Mouse (Mus musculus): ENCODE results near the gene Htr6. TPM values are rescaled to one million over a fixed set of nuclear protein-coding genes. Genes with fewer than 3 reads are reported as not detected.

The Htr6 gene
- polyA plus RNA-seq, 1 experiment, result 0.15 TPM

DNA sequence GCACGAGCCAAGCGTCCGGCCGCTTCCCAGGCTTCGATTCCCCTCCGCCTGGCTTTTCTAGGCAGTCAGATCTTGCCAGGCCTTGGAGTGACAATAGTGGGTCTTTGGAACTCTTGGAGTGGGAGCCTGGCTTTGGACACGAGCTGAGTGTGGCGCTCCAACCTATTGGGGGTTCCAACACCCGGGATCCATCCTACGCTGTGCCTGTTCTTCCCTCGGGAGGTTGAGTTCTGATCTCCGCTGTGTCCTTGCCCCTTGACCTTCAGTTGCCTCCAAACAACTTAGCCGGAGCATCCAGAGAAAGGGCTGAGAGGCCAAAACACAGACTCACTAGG, 17.8 kb upstream of the Htr6 start:
- Histone ChIP-seq H3K4me3 (ENCODE audit: control insufficient read depth, low read depth, low read length) (peak overlapping the region; percentile 65; the same call in 1 of the 2 replicates), H3K27ac (ENCODE audit: control insufficient read depth, insufficient read depth, low read depth, low read length) (no peak overlapping the region), H3K36me3 (ENCODE audit: control insufficient read depth, insufficient read depth, low read length) (no peaks in the 10 kb centered on the region), H3K4me1 (ENCODE audit: control insufficient read depth, insufficient read depth, low read length) (peaks cover 11% of the 10 kb centered on the region; the same call in 1 of the 2 replicates), H3K27me3 (ENCODE audit: control insufficient read depth, insufficient read depth, low read length) (no peaks in the 10 kb centered on the region; the same call in 1 of the 2 replicates)
- no peak for TF ChIP-seq POLR2A (IDR thresholded peaks at IDR 0.05; ENCODE audit: control insufficient read depth, low read depth, low read length)
- TF ChIP-seq CTCF (IDR thresholded peaks at IDR 0.05; ENCODE audit: control insufficient read depth, insufficient read depth, insufficient replicate concordance, low read depth, low read length), result no peak

DNA sequence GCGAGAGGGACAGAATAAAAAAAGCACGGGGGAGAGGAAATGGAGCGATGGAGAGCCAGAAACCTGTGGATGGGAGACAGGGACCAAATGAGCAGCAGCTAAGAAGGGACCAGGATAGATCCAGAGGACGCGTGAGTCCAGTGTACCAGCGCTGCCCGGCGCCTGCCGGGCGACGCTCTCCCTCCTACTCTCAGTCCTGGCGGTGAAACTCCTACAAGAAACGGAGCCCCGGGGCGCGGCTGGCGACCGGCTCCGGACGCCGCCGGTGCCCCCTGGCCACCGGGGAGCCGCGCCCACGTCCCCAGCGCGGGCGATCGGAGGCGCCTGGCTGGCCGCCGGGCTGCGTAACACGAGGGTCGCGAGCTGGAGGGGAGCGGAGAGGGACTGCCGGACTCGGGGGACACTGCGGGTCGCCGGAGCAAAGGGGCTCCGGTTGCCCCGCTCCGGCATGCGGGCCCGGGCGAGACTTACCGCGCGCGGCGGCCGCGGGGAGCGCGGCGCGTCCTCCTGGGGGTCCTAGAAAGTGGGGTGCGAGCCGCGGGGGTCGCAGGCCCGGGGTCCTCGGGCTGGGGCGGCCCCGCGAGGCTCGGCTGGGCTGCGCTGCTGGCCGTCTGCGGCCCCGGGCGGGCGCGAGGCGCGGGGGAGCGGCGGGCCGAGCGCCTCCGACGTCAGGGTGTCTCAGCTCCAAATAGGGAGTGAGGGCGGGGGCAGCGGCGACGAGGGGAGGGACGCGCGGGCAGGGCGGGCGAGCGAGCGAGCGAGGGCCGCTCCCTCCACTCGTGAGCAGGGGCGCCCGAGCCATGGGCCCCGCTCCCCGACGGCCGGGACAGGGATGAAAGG, 17.2 kb upstream of the Htr6 start, which contains the start of gene Nbl1:
TSS of gene Nbl1 (minus strand) at position 638 of the 840 bp plus-strand sequence.
- no peak for TF ChIP-seq CTCF (IDR thresholded peaks at IDR 0.05; ENCODE audit: control insufficient read depth, insufficient read depth, insufficient replicate concordance, low read depth, low read length)

DNA sequence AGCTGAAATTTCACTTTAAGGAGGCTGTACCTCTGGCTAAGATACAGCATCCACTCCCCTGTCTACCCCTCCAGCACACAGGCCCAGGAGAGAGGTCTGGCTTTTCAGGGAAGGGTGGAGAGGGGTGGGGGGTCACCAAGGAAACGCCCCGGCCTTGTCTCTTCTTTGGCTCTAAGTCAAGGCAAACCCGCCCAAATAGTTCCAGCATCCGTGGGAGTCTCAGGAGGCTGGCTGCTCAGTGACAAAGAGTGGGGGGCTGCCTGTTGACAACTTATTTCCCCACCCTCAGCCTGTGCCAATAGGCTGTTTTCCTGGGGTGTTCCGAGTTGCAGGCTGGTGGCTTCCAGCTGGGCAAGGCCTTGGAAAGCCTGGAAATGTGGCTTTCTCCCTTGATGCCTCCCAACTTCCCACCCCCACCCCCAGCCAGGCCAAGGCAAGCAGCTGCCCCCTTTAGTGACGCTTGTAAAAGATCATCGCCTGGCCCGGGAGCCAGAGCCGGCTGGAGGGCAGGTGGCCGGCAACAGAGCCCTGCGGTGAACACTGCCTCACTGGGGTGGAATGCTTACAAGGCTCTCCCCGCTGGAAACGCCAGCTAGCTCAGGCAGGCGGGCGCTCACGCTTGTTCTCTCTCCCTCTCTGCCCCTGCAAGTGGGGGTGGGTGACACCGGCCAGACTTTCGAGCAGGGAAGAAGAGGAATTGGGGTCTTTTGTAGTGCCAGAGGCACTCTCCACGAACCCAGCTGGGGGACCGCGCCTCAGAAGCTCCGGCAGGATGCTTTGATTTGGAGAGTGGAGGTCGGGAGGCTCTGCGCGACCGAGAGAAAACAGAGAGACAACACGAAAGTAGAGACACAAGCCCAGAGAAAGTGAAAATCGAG, 16.3 kb upstream of the Htr6 start:
- Histone ChIP-seq H3K4me3 (ENCODE audit: control insufficient read depth, low read depth, low read length) (peak overlapping the region; percentile 65), H3K27me3 (ENCODE audit: control insufficient read depth, insufficient read depth, low read length) (no peaks in the 10 kb centered on the region; the same call in 1 of the 2 replicates), H3K4me1 (ENCODE audit: control insufficient read depth, insufficient read depth, low read length) (peaks cover 11% of the 10 kb centered on the region; the same call in 1 of the 2 replicates), H3K27ac (ENCODE audit: control insufficient read depth, insufficient read depth, low read depth, low read length) (no peak overlapping the region), H3K36me3 (ENCODE audit: control insufficient read depth, insufficient read depth, low read length) (no peaks in the 10 kb centered on the region)
- TF ChIP-seq POLR2A (IDR thresholded peaks at IDR 0.05; ENCODE audit: control insufficient read depth, low read depth, low read length) (no peak), CTCF (IDR thresholded peaks at IDR 0.05; ENCODE audit: control insufficient read depth, insufficient read depth, insufficient replicate concordance, low read depth, low read length) (no peak)

More for the DNA sequence above, 17.2 kb upstream of the Htr6 start, which contains the start of gene Nbl1:
- H3K4me1 ChIP-seq (ENCODE audit: control insufficient read depth, insufficient read depth, low read length), result peaks cover 11% of the 10 kb centered on the region; the same call in 1 of the 2 replicates
- peak within 1 kb of the TSS; percentile 65 for H3K4me3 ChIP-seq (ENCODE audit: control insufficient read depth, low read depth, low read length)
- H3K27ac ChIP-seq (ENCODE audit: control insufficient read depth, insufficient read depth, low read depth, low read length), result no peak within 1 kb of the TSS; the same call in 1 of the 2 replicates
- H3K27me3 ChIP-seq (ENCODE audit: control insufficient read depth, insufficient read depth, low read length), result no peaks in the 10 kb centered on the region; the same call in 1 of the 2 replicates
- no peaks in the 10 kb centered on the region for H3K36me3 ChIP-seq (ENCODE audit: control insufficient read depth, insufficient read depth, low read length)

DNA sequence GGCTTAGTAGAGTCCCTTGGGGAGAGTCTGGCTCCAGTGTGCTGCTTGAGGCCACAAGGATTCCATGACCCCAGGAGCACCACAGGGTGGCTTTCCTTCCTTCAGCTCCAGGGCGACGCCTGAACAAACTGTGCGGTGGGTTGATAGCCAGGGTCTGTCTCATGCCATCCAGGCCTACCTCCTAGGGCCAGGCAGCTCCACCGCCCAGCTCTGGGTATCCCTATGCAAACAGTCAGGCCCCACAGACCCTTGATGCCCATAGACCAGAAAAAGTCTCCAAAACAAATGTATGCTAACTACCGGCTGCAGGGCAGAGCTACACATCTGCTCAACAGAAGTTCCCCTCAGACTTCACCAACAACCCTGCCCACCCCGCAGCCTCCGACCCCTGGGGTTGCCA, 15.7 kb upstream of the Htr6 start:
- Histone ChIP-seq H3K36me3 (ENCODE audit: control insufficient read depth, insufficient read depth, low read length) (no peaks in the 10 kb centered on the region), H3K4me1 (ENCODE audit: control insufficient read depth, insufficient read depth, low read length) (peaks cover 9% of the 10 kb centered on the region; the same call in 1 of the 2 replicates), H3K27me3 (ENCODE audit: control insufficient read depth, insufficient read depth, low read length) (no peaks in the 10 kb centered on the region; the same call in 1 of the 2 replicates), H3K27ac (ENCODE audit: control insufficient read depth, insufficient read depth, low read depth, low read length) (no peak overlapping the region), H3K4me3 (ENCODE audit: control insufficient read depth, low read depth, low read length) (no peak overlapping the region)
- no peak for TF ChIP-seq CTCF (IDR thresholded peaks at IDR 0.05; ENCODE audit: control insufficient read depth, insufficient read depth, insufficient replicate concordance, low read depth, low read length)
- no peak for TF ChIP-seq POLR2A (IDR thresholded peaks at IDR 0.05; ENCODE audit: control insufficient read depth, low read depth, low read length)

DNA sequence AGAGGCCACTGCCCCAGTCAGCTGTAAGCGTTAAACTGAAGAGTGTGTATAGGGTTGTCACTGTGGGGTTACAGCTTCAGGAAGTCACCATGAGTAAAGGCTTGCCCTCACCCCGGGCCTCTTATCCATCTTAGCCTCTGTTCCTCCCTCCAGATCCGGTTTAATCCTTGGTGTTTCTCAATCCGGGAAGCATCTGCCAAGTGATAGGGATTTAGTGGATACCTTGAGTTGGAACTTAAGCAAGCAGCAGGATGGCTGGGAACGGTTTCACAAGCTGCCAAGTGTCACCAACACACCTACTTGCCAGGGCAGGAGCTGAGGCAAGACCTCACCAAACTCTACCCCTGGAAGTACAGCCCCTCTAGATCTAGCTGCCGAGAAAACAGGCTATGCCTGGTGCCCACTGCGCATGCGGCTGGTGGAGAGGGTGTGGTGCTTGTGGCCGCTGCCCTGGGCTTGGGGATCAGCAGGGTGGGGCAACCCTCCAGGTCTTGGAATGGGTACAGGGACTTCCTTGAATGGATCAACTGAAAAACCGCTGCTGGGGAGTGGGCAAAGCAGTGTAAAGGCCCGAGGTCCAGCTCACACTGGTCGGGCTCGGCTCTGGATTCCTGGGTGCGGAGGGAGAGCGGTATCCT, 15.1 kb upstream of the Htr6 start:
- Histone ChIP-seq H3K27me3 (ENCODE audit: control insufficient read depth, insufficient read depth, low read length) (no peaks in the 10 kb centered on the region; the same call in 1 of the 2 replicates), H3K27ac (ENCODE audit: control insufficient read depth, insufficient read depth, low read depth, low read length) (no peak overlapping the region), H3K4me3 (ENCODE audit: control insufficient read depth, low read depth, low read length) (no peak overlapping the region), H3K36me3 (ENCODE audit: control insufficient read depth, insufficient read depth, low read length) (no peaks in the 10 kb centered on the region), H3K4me1 (ENCODE audit: control insufficient read depth, insufficient read depth, low read length) (peaks cover 9% of the 10 kb centered on the region; the same call in 1 of the 2 replicates)
- TF ChIP-seq POLR2A (IDR thresholded peaks at IDR 0.05; ENCODE audit: control insufficient read depth, low read depth, low read length) (no peak), CTCF (IDR thresholded peaks at IDR 0.05; ENCODE audit: control insufficient read depth, insufficient read depth, insufficient replicate concordance, low read depth, low read length) (no peak)

DNA sequence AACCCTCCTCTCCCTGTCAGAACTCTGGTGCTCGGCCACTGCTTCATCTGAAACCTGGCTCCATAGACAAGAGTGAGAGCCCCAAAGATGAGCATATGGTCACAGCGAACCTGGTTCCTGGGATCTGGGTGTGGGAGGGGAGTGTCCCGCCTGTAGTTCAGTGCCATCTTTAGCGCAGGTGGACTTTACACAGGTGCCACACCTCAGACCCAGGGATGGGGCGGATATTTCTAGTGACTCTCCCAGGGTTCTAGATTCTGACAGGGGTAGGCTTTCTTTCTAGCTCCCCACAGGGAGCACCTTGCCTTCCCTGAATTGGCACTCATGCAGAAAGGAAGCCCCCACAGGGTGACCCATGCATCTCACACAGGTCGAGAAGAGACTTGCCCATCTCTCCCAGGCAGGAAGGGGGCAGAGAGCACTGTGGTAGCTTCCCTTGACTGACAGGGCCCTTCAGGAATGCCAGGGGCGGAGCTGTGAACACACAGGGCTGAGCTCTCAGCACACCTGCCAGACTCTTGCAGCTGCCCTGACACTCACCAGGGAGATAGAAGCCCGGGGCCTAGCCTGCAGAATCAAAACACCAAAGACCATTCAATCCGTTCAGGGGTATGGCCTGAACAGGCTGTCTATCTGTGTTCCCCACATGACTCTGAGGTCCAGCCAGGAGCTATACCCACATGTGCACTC, 13.8 kb upstream of the Htr6 start:
- Histone ChIP-seq H3K4me1 (ENCODE audit: control insufficient read depth, insufficient read depth, low read length) (peaks cover 9% of the 10 kb centered on the region; the same call in 1 of the 2 replicates), H3K27ac (ENCODE audit: control insufficient read depth, insufficient read depth, low read depth, low read length) (no peak overlapping the region), H3K27me3 (ENCODE audit: control insufficient read depth, insufficient read depth, low read length) (no peaks in the 10 kb centered on the region; the same call in 1 of the 2 replicates), H3K4me3 (ENCODE audit: control insufficient read depth, low read depth, low read length) (no peak overlapping the region), H3K36me3 (ENCODE audit: control insufficient read depth, insufficient read depth, low read length) (no peaks in the 10 kb centered on the region)
- TF ChIP-seq CTCF (IDR thresholded peaks at IDR 0.05; ENCODE audit: control insufficient read depth, insufficient read depth, insufficient replicate concordance, low read depth, low read length) (no peak), POLR2A (IDR thresholded peaks at IDR 0.05; ENCODE audit: control insufficient read depth, low read depth, low read length) (no peak)

Data from testis, adult 2 months (tissue).